Mouse (Mus musculus) E14TG2a.4 (cell line): ENCODE results near the gene Rcc1.

Experiments
- CTCF ChIP-seq: conservative IDR thresholded peaks from 2 replicates; pipeline ENCODE4 v1.5.1; 2014; ENCODE audit warnings: low read length
- NANOG ChIP-seq: IDR thresholded peaks from 2 replicates; pipeline ENCODE4 v1.6.1; 2014; ENCODE audit warnings: borderline replicate concordance, low read length, mixed read lengths
- POU5F1 ChIP-seq: IDR thresholded peaks from 2 replicates; pipeline ENCODE4 v1.6.1; 2014; ENCODE audit warnings: low read length, borderline replicate concordance

- TF ChIP-seq CTCF (no peak), NANOG (no peak), POU5F1 (no peak)
These were observed 24.1 kb downstream of the Rcc1 start, which contains the start of gene Trnau1ap for GRCm38 (mm10) chr4:132329115-132329834.
